Mouse (Mus musculus) erythroblast, embryonic 14.5 days (primary cell): Measurements from ENCODE around the gene Iqcn.

Experiments used
- GATA1 ChIP-seq: IDR thresholded peaks from 2 replicates; pipeline ENCODE4 v1.6.1; 2012; ENCODE audit warnings: low read length, inconsistent platforms, mixed read lengths
- TAL1 ChIP-seq: IDR thresholded peaks from 3 replicates; pipeline ENCODE4 v1.6.1; 2012; ENCODE audit warnings: low read length, inconsistent platforms, mixed read lengths

- no peak for TF ChIP-seq GATA1
- TF ChIP-seq TAL1 = no peak
Measured at GRCm38 (mm10) chr8:70742981-70743655, 39.9 kb downstream of the Iqcn start.
